Mouse (Mus musculus) neural tube, embryonic 15.5 days (tissue): ENCODE results near the gene Palm2. TPM values are rescaled to one million over a fixed set of nuclear protein-coding genes. Genes with fewer than 3 reads are reported as not detected.
A peak's percentile ranks its signal among the peaks of the same experiment; 100 is the strongest.

Experiments
- ATAC-seq: fragments of 200-750 bp; cut with Nextera tagmentation; 2 replicates; pipeline ENCODE4 v1.8.0; 2017; ENCODE audit warnings: mild to moderate bottlenecking, moderate TSS enrichment, moderate library complexity; ENCODE audit not compliant: low FRiP score
- H3K27ac ChIP-seq: fragments of 300-500 bp; sonication (generic); replicated peaks from 2 replicates; pipeline ENCODE4 v1.5.1; 2015; ENCODE audit warnings: mild to moderate bottlenecking, inconsistent platforms
- H3K27me3 ChIP-seq: fragments of 300-500 bp; sonication (generic); replicated peaks from 2 replicates; pipeline ENCODE4 v1.6.1; 2015; ENCODE audit warnings: inconsistent platforms
- H3K36me3 ChIP-seq: fragments of 300-500 bp; sonication (generic); 2 replicates; pipeline ENCODE4 v1.6.1; 2015; ENCODE audit warnings: inconsistent platforms
- H3K4me1 ChIP-seq: fragments of 300-500 bp; sonication (generic); 2 replicates; pipeline ENCODE4 v1.6.1; 2015; ENCODE audit warnings: inconsistent platforms
- H3K4me2 ChIP-seq: fragments of 300-500 bp; sonication (generic); 2 replicates; pipeline ENCODE4 v1.6.1; 2015; ENCODE audit warnings: inconsistent platforms, mild to moderate bottlenecking, moderate library complexity
- H3K4me3 ChIP-seq: fragments of 300-500 bp; sonication (generic); replicated peaks from 2 replicates; pipeline ENCODE4 v1.5.1; 2015; ENCODE audit warnings: mild to moderate bottlenecking, inconsistent platforms
- H3K9ac ChIP-seq: fragments of 300-500 bp; sonication (generic); replicated peaks from 2 replicates; pipeline ENCODE4 v1.6.1; 2015; ENCODE audit warnings: mild to moderate bottlenecking, inconsistent platforms
- H3K9me3 ChIP-seq: fragments of 300-500 bp; sonication (generic); replicated peaks from 2 replicates; pipeline ENCODE4 v1.6.1; 2016; ENCODE audit warnings: inconsistent platforms
- WGBS: fragments of 180-500 bp; shearing (Covaris S2); methylation state at CpG from one replicate; pipeline ENCODE4 v1.1.7; 2015; ENCODE audit warnings: mixed read lengths; 5-methylcytosine and 5-hydroxymethylcytosine counted together
- polyA plus RNA-seq: library from polyadenylated mRNA; unstranded; fragments of >200 nt; fragmentation: Nextera tagmentation; extraction: Ambion mirVana; gene quantifications from 2 replicates; pipeline ENCODE4 v1.2.1, GENCODE M21; 2015

Gene Palm2
- polyA plus RNA-seq, 1 experiment from 2014 or later = 16.9 TPM

GRCm38 (mm10) chr4:57446854-57447444 lies 12.9 kb downstream of the Palm2 start:
- WGBS = 85% methylated on average over 4 of the region's 4 CpGs
- no peak overlapping the region for H3K9ac ChIP-seq
- no peak for ATAC-seq
- no peaks in the 10 kb centered on the region for H3K36me3 ChIP-seq
- no peak overlapping the region for H3K27ac ChIP-seq
- H3K4me2 ChIP-seq = no peak overlapping the region
- H3K4me3 ChIP-seq = no peak overlapping the region
- H3K9me3 ChIP-seq = no peaks in the 10 kb centered on the region
- H3K27me3 ChIP-seq = no peaks in the 10 kb centered on the region
- H3K4me1 ChIP-seq = no peaks in the 10 kb centered on the region; the same call in 1 of the 2 replicates

GRCm38 (mm10) chr4:57451896-57452295 lies 17.8 kb downstream of the Palm2 start:
- Histone ChIP-seq H3K4me3 (no peak overlapping the region), H3K9ac (no peak overlapping the region), H3K27me3 (no peaks in the 10 kb centered on the region), H3K4me1 (no peaks in the 10 kb centered on the region), H3K36me3 (no peaks in the 10 kb centered on the region), H3K4me2 (no peak overlapping the region), H3K9me3 (no peaks in the 10 kb centered on the region), H3K27ac (no peak overlapping the region)
- WGBS = 27% methylated on average over 3 of the region's 3 CpGs
- no peak for ATAC-seq

- H3K4me1 ChIP-seq = no peaks in the 10 kb centered on the region
- ATAC-seq = no peak
- H3K27ac ChIP-seq = no peak overlapping the region
- WGBS = 97% methylated on average over 5 of the region's 5 CpGs
- H3K9ac ChIP-seq = no peak overlapping the region
- H3K36me3 ChIP-seq = no peaks in the 10 kb centered on the region
- no peak overlapping the region for H3K4me2 ChIP-seq
- no peaks in the 10 kb centered on the region for H3K9me3 ChIP-seq
- no peak overlapping the region for H3K4me3 ChIP-seq
- H3K27me3 ChIP-seq = no peaks in the 10 kb centered on the region
These were observed 18.6 kb downstream of the Palm2 start for GRCm38 (mm10) chr4:57452661-57453060.

- no peak overlapping the region for H3K9ac ChIP-seq
- 69% methylated on average over 3 of the region's 3 CpGs for WGBS
- no peak overlapping the region for H3K27ac ChIP-seq
- no peaks in the 10 kb centered on the region for H3K27me3 ChIP-seq
- no peaks in the 10 kb centered on the region for H3K9me3 ChIP-seq
- no peak for ATAC-seq
- H3K36me3 ChIP-seq = no peaks in the 10 kb centered on the region
- no peak overlapping the region for H3K4me2 ChIP-seq
- no peak overlapping the region for H3K4me3 ChIP-seq
- no peaks in the 10 kb centered on the region for H3K4me1 ChIP-seq
These were observed 28.3 kb downstream of the Palm2 start for GRCm38 (mm10) chr4:57462378-57462777.

GRCm38 (mm10) chr4:57482435-57482834 lies 48.4 kb downstream of the Palm2 start:
- ATAC-seq = peak; percentile 65; the same call in 1 of the 2 replicates
- 70% methylated on average over 7 of the region's 7 CpGs for WGBS

GRCm38 (mm10) chr4:57486392-57486791 lies 52.3 kb downstream of the Palm2 start:
- Histone ChIP-seq H3K27ac (no peak overlapping the region), H3K4me1 (no peaks in the 10 kb centered on the region), H3K9me3 (no peaks in the 10 kb centered on the region), H3K4me3 (no peak overlapping the region), H3K36me3 (no peaks in the 10 kb centered on the region), H3K27me3 (no peaks in the 10 kb centered on the region), H3K9ac (no peak overlapping the region), H3K4me2 (no peak overlapping the region)
- ATAC-seq = no peak
- whole genome bisulfite sequencing = 85% methylated on average over 3 of the region's 3 CpGs

More at GRCm38 (mm10) chr4:57482435-57482834, 48.4 kb downstream of the Palm2 start:
- Histone ChIP-seq H3K9me3 (no peaks in the 10 kb centered on the region), H3K27me3 (no peaks in the 10 kb centered on the region), H3K4me1 (no peaks in the 10 kb centered on the region), H3K9ac (no peak overlapping the region), H3K4me3 (no peak overlapping the region), H3K27ac (peak overlapping the region; percentile 9; the same call in 1 of the 2 replicates), H3K36me3 (no peaks in the 10 kb centered on the region), H3K4me2 (no peak overlapping the region)

GRCm38 (mm10) chr4:57489887-57490286 lies 55.8 kb downstream of the Palm2 start:
- ATAC-seq = no peak
- Histone ChIP-seq H3K4me1 (no peaks in the 10 kb centered on the region), H3K4me2 (no peak overlapping the region), H3K36me3 (no peaks in the 10 kb centered on the region), H3K9me3 (no peaks in the 10 kb centered on the region), H3K27ac (no peak overlapping the region), H3K4me3 (no peak overlapping the region), H3K27me3 (no peaks in the 10 kb centered on the region), H3K9ac (no peak overlapping the region)
- 78% methylated on average over 6 of the region's 6 CpGs for WGBS

GRCm38 (mm10) chr4:57504792-57505191 lies 70.7 kb downstream of the Palm2 start:
- no peak for ATAC-seq
- 89% methylated on average over 6 of the region's 6 CpGs for WGBS
- Histone ChIP-seq H3K4me1 (no peaks in the 10 kb centered on the region), H3K9ac (no peak overlapping the region), H3K9me3 (no peaks in the 10 kb centered on the region), H3K27ac (no peak overlapping the region), H3K4me3 (no peak overlapping the region), H3K36me3 (no peaks in the 10 kb centered on the region), H3K4me2 (no peak overlapping the region), H3K27me3 (no peaks in the 10 kb centered on the region)

GRCm38 (mm10) chr4:57510576-57510975 lies 76.5 kb downstream of the Palm2 start:
- no peaks in the 10 kb centered on the region for H3K4me1 ChIP-seq
- H3K27ac ChIP-seq = no peak overlapping the region
- no peak overlapping the region for H3K9ac ChIP-seq
- no peak overlapping the region for H3K4me2 ChIP-seq
- WGBS = 68% methylated on average over 3 of the region's 3 CpGs
- H3K9me3 ChIP-seq = no peaks in the 10 kb centered on the region
- H3K36me3 ChIP-seq = no peaks in the 10 kb centered on the region
- no peaks in the 10 kb centered on the region for H3K27me3 ChIP-seq
- no peak for ATAC-seq
- H3K4me3 ChIP-seq = no peak overlapping the region

- ATAC-seq = no peak
- WGBS = 84% methylated on average over 1 of the region's 1 CpGs
- H3K4me3 ChIP-seq = no peak overlapping the region
- H3K9ac ChIP-seq = no peak overlapping the region
- no peak overlapping the region for H3K27ac ChIP-seq
- H3K27me3 ChIP-seq = no peaks in the 10 kb centered on the region
- no peaks in the 10 kb centered on the region for H3K36me3 ChIP-seq
- no peaks in the 10 kb centered on the region for H3K9me3 ChIP-seq
- no peak overlapping the region for H3K4me2 ChIP-seq
- H3K4me1 ChIP-seq = no peaks in the 10 kb centered on the region
These were observed 77.7 kb downstream of the Palm2 start for GRCm38 (mm10) chr4:57511734-57512133.

GRCm38 (mm10) chr4:57513241-57513933 lies 79.3 kb downstream of the Palm2 start:
- no peak overlapping the region for H3K4me3 ChIP-seq
- H3K4me1 ChIP-seq = no peaks in the 10 kb centered on the region
- no peak overlapping the region for H3K9ac ChIP-seq
- H3K36me3 ChIP-seq = no peaks in the 10 kb centered on the region
- H3K27me3 ChIP-seq = no peaks in the 10 kb centered on the region
- 85% methylated on average over 8 of the region's 8 CpGs for WGBS
- no peak for ATAC-seq
- H3K4me2 ChIP-seq = no peak overlapping the region
- no peak overlapping the region for H3K27ac ChIP-seq
- no peaks in the 10 kb centered on the region for H3K9me3 ChIP-seq
